Mouse (Mus musculus) heart, postnatal 25 days (tissue): ENCODE measurements at regions not wholly inside any gene's neighbourhood (a gene's known extent, or its start where the extent isn't known, plus 50 kb on each side); places are given as distances from the start of the nearest gene placed in this dataset.
A peak's percentile ranks its signal among the peaks of the same experiment; 100 is the strongest.
"Not testable (repeated sequence)": the region's sequence is repeated elsewhere in the genome, so short reads cannot be mapped to it uniquely, and the experiment has no call there.

ENCODE experiments used
- DNase-seq: peaks from one replicate; pipeline ENCODE4 v3.0.0; 2022; ENCODE audit warnings: low spot score
- intact Hi-C: fragments of 180-260 bp; cut with DNase I; formaldehyde crosslinking; loops from one replicate; pipeline ENCODE4 v1.15.1; 2025

GRCm38 (mm10) chr5:133045637-133046036 is 502.5 kb upstream of the Auts2 start:
- no peak for DNase-seq
- intact Hi-C loops = no loop called here

- no peak for DNase-seq
- intact Hi-C loops = no loop called here
Measured at GRCm38 (mm10) chr5:133027590-133027989, 484.4 kb upstream of the Auts2 start.

DNA sequence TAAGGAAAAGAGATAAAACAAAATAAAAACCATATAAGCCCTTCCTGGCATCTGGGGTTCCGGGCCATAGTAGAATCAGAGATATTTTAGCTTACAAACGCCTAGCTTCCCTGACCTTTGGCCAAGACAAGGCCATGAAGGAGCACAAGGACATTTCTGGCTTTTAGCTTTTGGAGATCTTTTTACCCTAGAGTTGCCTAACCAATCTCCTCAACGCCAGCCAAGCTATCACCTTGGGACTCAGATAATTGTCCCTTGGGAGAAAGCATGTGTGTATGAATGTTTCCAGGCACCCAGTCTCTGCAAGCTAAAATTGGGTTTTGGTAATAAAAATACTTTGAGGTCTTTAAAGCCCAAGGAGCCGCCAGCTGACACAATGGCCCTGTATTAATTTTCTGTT is 482.0 kb upstream of the Auts2 start:
- DNase-seq = no peak
- intact Hi-C loops = no loop called here

GRCm38 (mm10) chr5:133020821-133021220 is 477.7 kb upstream of the Auts2 start:
- no peak for DNase-seq
- intact Hi-C loops = no loop called here

DNA sequence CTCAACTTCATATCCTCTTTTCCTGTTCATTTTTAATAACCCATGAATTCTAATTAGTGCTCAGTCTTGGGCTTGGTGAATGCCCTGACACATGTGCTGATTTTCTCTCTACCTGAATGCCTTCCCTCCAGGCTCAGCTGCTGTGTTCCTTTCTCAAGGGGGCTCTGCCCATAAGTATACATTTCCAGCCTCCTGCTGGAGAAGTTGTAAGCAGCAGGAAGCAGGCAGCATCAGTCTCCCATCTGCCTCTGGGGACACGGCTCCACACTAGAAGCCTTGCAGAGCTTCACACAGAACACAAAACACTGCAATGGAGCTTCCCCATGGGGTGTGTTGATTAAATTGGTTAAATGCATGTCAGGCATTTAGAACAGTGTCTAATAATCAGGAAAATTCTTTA is 477.0 kb upstream of the Auts2 start:
- no peak for DNase-seq
- intact Hi-C loops = no loop called here

- intact Hi-C loops = loop anchor here (10.0 kb wide), 1 partner anchor 116 kb away; no protein-coding TSS in a partner anchor
- DNase-seq = peak; percentile 50
Measured at GRCm38 (mm10) chr5:133010624-133011575, 467.8 kb upstream of the Auts2 start.

GRCm38 (mm10) chr5:132982866-132983265 is 439.7 kb upstream of the Auts2 start:
- intact Hi-C loops = no loop called here
- DNase-seq = no peak

- intact Hi-C loops = no loop called here
Measured at GRCm38 (mm10) chr5:132979013-132979412, 435.9 kb upstream of the Auts2 start.

GRCm38 (mm10) chr5:132975303-132975932 is 432.3 kb upstream of the Auts2 start:
- intact Hi-C loops = no loop called here
- DNase-seq = no peak

More at GRCm38 (mm10) chr5:132979013-132979412, 435.9 kb upstream of the Auts2 start:
- DNase-seq = no peak

DNA sequence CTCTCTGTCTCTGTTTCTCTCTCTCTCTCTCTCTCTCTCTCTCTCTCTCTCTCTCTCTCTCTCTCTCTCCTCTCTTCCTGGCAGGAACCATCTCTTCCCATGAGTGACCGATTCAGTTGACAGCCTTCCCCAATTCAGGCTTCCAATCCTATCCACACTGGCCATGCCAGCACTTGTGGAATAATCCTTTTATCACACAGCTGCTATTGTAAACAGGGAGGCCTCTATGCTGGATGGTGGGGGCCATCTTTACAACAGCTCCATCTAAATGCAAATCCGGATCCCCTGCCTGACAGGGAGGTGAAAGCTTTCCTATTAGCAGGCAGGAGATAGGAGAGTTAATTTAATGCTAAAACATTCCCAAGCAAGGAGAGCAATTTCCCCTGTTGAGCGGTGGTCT is 431.7 kb upstream of the Auts2 start:
- DNase-seq = no peak
- intact Hi-C loops = no loop called here

DNA sequence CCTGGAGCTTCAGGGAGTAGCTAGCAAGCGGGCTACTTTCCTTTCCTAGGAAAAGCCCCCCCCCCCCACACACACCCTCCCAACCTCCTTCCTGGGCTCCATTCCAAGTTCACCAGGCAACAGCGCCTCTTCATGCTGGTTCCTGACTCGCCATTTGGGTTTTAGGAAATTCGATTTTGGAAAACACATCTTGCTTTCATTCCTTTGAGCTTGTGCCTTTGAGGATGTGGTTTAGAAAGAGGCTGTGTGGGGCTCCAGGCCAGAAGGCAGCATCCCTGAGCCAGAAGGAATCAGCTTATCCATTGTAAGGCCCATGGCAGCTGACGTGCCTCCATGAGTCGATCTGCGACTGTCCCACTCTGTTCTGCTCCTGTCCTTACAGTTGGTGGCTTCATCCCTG is 427.9 kb upstream of the Auts2 start:
- intact Hi-C loops = no loop called here

GRCm38 (mm10) chr5:132969376-132969775 is 426.2 kb upstream of the Auts2 start:
- intact Hi-C loops = no loop called here
- no peak for DNase-seq

More for the DNA sequence above, 427.9 kb upstream of the Auts2 start:
- no peak for DNase-seq

- intact Hi-C loops = no loop called here
- DNase-seq = peak; percentile 10
Measured at GRCm38 (mm10) chr5:132959901-132960300, 416.8 kb upstream of the Auts2 start.

DNA sequence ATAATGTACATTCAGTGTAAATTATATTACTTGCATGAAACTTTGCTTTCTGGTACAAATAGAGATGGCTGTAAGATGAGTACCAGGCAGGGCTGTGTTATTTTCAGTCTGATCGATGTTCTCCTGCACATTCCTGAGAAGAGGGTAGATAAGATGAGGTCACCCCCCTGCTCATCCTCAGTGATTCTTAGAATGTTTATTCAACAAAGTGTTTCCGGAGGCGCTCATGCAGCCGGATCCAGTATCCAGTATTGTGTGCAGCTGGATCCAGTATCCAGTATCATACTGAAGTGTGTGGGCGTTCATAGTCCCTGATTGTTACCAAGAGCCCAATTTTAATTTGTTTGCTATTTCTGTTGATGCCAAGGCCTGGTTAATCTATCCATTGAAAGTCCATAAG is 413.0 kb upstream of the Auts2 start:
- intact Hi-C loops = no loop called here
- DNase-seq = no peak

DNA sequence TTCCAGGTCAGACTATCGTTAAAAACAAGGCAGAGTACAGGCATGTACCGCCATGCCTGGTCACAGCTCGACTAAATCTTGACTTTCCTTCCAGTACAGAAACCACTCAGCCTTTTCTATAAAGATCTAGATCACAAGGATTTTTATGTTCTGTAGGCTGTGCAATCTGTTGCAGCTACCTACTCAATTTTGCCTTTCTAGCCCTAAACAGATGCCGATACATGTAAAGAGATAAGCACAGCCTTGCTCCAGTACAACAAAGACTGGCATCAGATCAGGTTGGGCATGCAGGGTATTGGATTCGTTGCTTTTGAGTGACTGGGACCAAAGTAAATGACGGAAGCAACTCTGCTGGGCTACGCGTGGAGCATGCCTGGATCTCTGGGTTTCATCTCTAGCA is 411.9 kb upstream of the Auts2 start:
- no peak for DNase-seq
- intact Hi-C loops = no loop called here

- DNase-seq = no peak
- intact Hi-C loops = no loop called here
Measured at GRCm38 (mm10) chr5:132933439-132933980, 390.4 kb upstream of the Auts2 start.

GRCm38 (mm10) chr5:132929955-132930354 is 386.8 kb upstream of the Auts2 start:
- intact Hi-C loops = not testable (repeated sequence)

GRCm38 (mm10) chr5:132923365-132923764 is 380.2 kb upstream of the Auts2 start:
- intact Hi-C loops = no loop called here
- no peak for DNase-seq

More at GRCm38 (mm10) chr5:132929955-132930354, 386.8 kb upstream of the Auts2 start:
- not testable (repeated sequence) for DNase-seq

DNA sequence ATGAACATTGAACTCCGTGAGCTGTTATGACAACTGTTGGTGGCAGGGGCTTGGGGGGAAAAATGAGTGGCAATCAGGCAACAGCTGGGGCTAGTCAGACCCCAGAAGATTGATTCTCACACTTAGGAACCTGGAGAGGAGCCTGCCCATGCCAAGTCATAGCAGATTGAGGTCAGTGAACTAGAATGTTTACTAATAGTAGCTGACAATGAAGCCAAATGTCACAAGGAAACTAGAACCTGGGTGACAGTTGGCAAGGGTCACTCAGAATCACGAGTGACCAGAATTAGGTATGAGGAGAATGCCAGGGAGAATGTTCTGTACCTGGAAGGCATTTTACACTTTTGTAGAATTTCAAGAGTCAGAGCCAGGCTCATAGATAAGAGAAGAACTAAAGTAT is 365.9 kb upstream of the Auts2 start:
- intact Hi-C loops = no loop called here
- no peak for DNase-seq

DNA sequence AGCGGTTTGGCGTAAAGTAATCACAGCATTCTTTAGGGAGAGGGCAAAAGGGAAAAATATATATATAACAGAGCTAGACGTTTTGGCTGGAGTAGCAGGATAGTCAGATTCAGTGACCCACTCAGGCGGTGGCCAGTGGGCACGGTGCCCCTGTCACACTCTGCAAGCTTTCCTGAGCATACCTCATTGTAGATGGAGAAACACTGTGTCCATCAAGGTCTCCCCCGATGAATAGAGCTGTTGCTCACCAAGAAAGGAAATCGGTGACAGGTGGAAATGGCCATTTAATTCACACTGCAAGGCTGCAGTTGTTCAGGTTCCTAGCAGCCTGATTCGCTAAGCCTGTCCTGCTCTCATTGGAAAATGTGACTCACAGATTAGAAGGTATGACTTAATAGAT is 365.1 kb upstream of the Auts2 start:
- intact Hi-C loops = no loop called here
- no peak for DNase-seq

GRCm38 (mm10) chr5:132892591-132892990 is 349.4 kb upstream of the Auts2 start:
- intact Hi-C loops = loop anchor here (10.0 kb wide), 1 partner anchor 122 kb away; no protein-coding TSS in a partner anchor
- peak; percentile 55 for DNase-seq
